Mouse (Mus musculus): Measurements from ENCODE around the gene Nkx2-3. TPM values are rescaled to one million over a fixed set of nuclear protein-coding genes. Genes with fewer than 3 reads are reported as not detected.

Nkx2-3 gene
- total RNA-seq, 2 experiments from 2014 or later: not detected

DNA sequence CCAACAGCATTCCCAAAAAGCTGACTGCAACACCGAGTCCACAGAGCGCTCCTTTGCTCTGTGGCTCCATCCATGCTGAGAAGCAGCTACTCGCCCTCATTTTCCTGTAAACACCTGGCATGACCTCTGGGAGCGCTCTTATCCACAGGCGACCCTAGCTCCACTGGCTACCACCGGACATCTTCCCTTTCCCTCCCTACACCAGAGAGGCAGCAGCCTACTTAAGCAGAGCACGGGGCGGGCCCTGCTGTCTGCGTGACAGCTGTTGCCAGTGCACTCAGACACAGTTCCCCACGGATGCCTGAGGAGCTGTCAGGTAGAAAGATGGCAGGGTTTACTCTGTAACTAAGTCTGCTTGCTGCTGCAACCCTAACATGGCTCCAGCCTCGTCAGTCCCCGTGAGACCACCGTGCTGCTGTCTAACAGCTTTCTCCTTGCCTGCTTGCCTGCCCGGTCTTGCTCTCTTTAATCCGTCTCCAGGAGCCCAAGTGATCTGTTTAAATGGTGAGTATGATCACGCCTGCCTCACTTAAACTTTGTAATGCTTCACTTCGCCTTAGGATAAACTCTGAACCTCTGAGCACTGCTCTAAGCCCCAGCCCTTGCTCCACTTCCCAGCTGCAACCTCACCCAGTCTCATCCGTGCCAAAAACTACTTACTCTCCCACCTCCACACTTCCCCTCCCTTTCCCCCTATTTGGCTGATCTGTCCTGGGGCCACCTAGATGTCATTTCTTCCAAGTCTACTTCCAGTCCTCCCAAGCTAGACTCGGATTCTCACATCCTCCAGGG is 50.2 kb downstream of the Nkx2-3 start:
- intact Hi-C loops (cut with DNase I): no loop called here
- DNase-seq: peak; percentile 21 to 31

DNA sequence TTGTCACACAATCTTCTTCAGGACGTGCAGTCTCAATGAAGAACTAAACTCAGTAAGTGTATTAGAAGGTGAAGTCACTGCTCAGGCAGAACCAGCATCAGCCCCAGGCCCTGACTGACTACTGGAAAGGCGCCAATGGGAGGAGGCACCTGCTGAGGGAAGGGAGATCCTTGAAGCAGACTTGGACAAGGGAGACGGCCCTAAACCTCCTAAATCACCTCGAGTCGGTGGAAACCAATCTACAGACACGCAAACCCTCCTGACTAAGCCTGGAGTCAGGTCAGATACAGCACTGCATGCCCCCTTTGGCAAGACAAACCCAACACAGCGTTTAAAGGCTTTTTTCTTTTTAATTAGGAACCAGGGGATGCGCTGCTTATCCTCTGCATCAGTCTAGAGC is 51.3 kb downstream of the Nkx2-3 start:
- intact Hi-C loops (cut with DNase I): no loop called here
- no peak for DNase-seq

Small RNAs within 50 kb of the gene (microRNA-seq; reads per million reads assigned to microRNA genes)
- 0 reads per million in 2 experiments for gene Gm22646

Other genes starting within 250 kb of the Nkx2-3 start
- under 1 TPM; 0.22 to 0.44 TPM for gene Hpse2, start 224.0 kb upstream of the Nkx2-3 start, total RNA-seq (2021)
- gene Cnnm1, start 171.9 kb upstream of the Nkx2-3 start, total RNA-seq (2021): under 1 TPM; 0.07 TPM
- gene Got1, start 87.7 kb upstream of the Nkx2-3 start, total RNA-seq (2021): 100 to 1,000 TPM; 687 to 721 TPM
- gene Slc25a28, start 62.6 kb downstream of the Nkx2-3 start, total RNA-seq (2021): 10 to 100 TPM; 21.6 to 25.4 TPM
- gene Entpd7, start 77.3 kb downstream of the Nkx2-3 start, total RNA-seq (2021): 1 to 10 TPM; 4.6 to 4.8 TPM
- 10 to 100 TPM in 1 of 2 experiments, 1 to 10 TPM in 1; 9.5 to 12.7 TPM for gene Cutc, start 140.7 kb downstream of the Nkx2-3 start, total RNA-seq (2021)
- gene Cox15, start 140.7 kb downstream of the Nkx2-3 start, total RNA-seq (2021): 10 to 100 TPM; 29.5 to 34.6 TPM
- not detected for gene Abcc2, start 169.9 kb downstream of the Nkx2-3 start, total RNA-seq (2021)